In the genomic region with DNA sequence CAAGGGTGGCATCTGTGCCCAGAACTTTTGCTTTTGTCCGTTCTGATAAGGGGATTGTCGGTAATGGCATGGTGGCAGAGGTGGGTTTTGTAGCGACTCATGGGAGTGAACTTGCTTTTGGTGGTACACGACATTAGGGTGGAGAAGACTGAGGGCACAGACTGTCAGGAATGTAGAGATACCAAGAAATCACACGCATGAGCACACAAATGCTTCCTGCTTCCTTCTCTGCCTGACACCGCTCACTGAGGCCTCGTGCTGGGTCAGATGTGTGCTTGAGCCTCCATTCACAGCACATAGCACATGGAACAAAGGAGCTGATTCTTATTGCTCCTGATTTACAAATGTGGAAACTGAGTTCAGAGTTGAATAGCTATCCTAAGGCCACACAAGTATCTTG, we compare ENCODE assay signal across 31 mouse cellular contexts.
"Had no signal": no experiment of that assay in that cellular context is flagged by ENCODE, and none has a peak within 500 bp of the region (broad histone marks: within the 10 kb centered on the region; RNA-seq: fewer than 3 reads in every experiment).

No protein-coding gene starts in this region.

- H3K4me2 ChIP-seq: limb, embryonic 12.5 days; limb, embryonic 13.5 days; limb, embryonic 15.5 days; liver, embryonic 11.5 days; liver, embryonic 12.5 days; liver, embryonic 13.5 days; liver, embryonic 15.5 days; lung, embryonic 14.5 days; lung, embryonic 15.5 days; midbrain, embryonic 11.5 days; midbrain, embryonic 12.5 days; midbrain, embryonic 13.5 days; midbrain, embryonic 15.5 days had no signal

- H3K27me3 ChIP-seq: liver, embryonic 12.5 days; liver, embryonic 13.5 days; liver, embryonic 15.5 days; lung, embryonic 15.5 days; midbrain, embryonic 15.5 days had no signal

- H3K36me3 ChIP-seq: limb, embryonic 10.5 days; limb, embryonic 12.5 days; limb, embryonic 13.5 days; limb, embryonic 15.5 days; liver, embryonic 12.5 days; liver, embryonic 13.5 days; liver, embryonic 15.5 days; lung, embryonic 15.5 days; midbrain, embryonic 10.5 days; midbrain, embryonic 12.5 days; midbrain, embryonic 13.5 days; midbrain, embryonic 15.5 days had no signal

- H3K9me3 ChIP-seq: limb, embryonic 10.5 days; limb, embryonic 12.5 days; limb, embryonic 13.5 days; limb, embryonic 15.5 days; liver, embryonic 12.5 days; liver, embryonic 13.5 days; liver, embryonic 15.5 days; lung, embryonic 15.5 days; megakaryocyte, embryonic 14.5 days; midbrain, embryonic 10.5 days; midbrain, embryonic 12.5 days; midbrain, embryonic 13.5 days; midbrain, embryonic 15.5 days had no signal

- DNase-seq: left cerebral cortex, postnatal 4 days; liver; liver, embryonic 13.5 days; liver, postnatal 0 days; lung, adult 18-20 months; lung, embryonic 14.5 days; lung, postnatal 10 days; lung, postnatal 14 days; lung, postnatal 36 days; lung, postnatal 4 days; midbrain, embryonic 14.5 days had no signal

- ATAC-seq: liver, embryonic 12.5 days; liver, postnatal 0 days; lung, postnatal 0 days; midbrain, embryonic 13.5 days; midbrain, embryonic 15.5 days; midbrain, embryonic 16.5 days had no signal

- H3K9ac ChIP-seq: limb, embryonic 12.5 days; limb, embryonic 13.5 days; limb, embryonic 15.5 days; liver, embryonic 12.5 days; liver, embryonic 13.5 days; liver, embryonic 14.5 days; liver, embryonic 15.5 days; liver, postnatal 0 days; lung, embryonic 14.5 days; lung, embryonic 15.5 days; midbrain, embryonic 12.5 days; midbrain, embryonic 13.5 days; midbrain, embryonic 15.5 days had no signal

- H3K27ac ChIP-seq: left cerebral cortex, adult 2 months; limb, embryonic 10.5 days; limb, embryonic 12.5 days; limb, embryonic 13.5 days; limb, embryonic 15.5 days; liver, embryonic 12.5 days; liver, embryonic 13.5 days; liver, embryonic 14.5 days; liver, embryonic 15.5 days; lung, embryonic 15.5 days; macrophage; midbrain, embryonic 10.5 days; midbrain, embryonic 12.5 days; midbrain, embryonic 13.5 days; midbrain, embryonic 15.5 days had no signal

- H3K4me3 ChIP-seq: left cerebral cortex, adult 2 months; limb, embryonic 10.5 days; limb, embryonic 12.5 days; limb, embryonic 13.5 days; limb, embryonic 15.5 days; liver, embryonic 12.5 days; liver, embryonic 13.5 days; liver, embryonic 15.5 days; lung, embryonic 15.5 days; megakaryocyte, embryonic 14.5 days; midbrain, embryonic 10.5 days; midbrain, embryonic 12.5 days; midbrain, embryonic 13.5 days; midbrain, embryonic 15.5 days; myocyte had no signal

- H3K4me1 ChIP-seq: liver, embryonic 12.5 days; liver, embryonic 13.5 days; liver, embryonic 15.5 days; midbrain, embryonic 10.5 days; midbrain, embryonic 12.5 days; midbrain, embryonic 13.5 days; midbrain, embryonic 15.5 days had no signal
